Mouse (Mus musculus) cerebellum, postnatal 25 days (tissue): ENCODE results near the gene Cpne7.
"Not testable (repeated sequence)": the region's sequence is repeated elsewhere in the genome, so short reads cannot be mapped to it uniquely, and the experiment has no call there.

Experiments used
- DNase-seq, 2 experiments: peaks; one replicate each; pipeline ENCODE4 v3.0.0; 2021; ENCODE audit warnings: mixed read lengths in 2 of 2

Cpne7 gene

GRCm38 (mm10) chr8:123117127-123117731 is at the start of gene Cpne7:
Gene Cpne7, plus strand, starts transcription at chr8:123117374.
- peak; percentile 40 to 52 for DNase-seq

DNA sequence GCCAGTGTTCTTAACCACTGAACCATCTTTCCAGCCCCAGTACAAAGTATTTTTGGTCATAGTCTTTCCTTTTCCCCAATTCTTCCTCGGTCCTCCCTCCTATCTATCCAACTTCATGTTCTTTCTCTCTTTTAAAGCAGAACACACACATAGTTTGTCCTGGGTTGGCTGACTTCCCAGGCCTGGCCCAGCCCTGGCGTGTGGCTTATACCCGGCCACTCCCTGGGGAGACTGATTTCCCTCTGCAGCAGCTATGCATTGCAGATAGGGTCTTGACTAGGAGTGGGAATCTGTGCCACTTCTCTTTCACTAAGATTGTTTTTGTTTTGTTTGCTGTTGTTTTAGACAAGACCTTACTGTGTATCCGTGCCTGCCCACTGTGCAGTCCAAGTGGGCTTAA is 46.0 kb upstream of the Cpne7 start:
- peak; percentile 27 to 49 for DNase-seq

DNA sequence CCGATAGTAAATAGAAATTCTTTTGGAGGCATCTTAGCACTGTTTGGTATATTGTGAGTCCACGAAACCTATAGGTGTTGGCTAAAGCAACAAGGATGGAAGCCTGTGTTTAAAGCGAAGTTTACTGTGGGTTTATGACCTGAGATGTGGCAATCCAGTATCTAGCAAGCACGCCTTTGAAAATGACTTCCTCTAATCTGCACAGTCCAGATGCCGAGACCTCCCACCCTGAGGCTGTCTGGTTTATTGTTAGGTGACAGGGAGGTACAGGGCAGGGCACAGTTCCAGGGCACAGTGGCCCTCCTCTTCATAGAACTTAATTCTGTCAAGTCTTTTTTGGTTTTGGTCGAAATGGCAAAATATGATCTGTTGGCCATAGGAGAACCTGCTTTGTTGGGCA is 40.0 kb upstream of the Cpne7 start:
- no peak for DNase-seq

DNA sequence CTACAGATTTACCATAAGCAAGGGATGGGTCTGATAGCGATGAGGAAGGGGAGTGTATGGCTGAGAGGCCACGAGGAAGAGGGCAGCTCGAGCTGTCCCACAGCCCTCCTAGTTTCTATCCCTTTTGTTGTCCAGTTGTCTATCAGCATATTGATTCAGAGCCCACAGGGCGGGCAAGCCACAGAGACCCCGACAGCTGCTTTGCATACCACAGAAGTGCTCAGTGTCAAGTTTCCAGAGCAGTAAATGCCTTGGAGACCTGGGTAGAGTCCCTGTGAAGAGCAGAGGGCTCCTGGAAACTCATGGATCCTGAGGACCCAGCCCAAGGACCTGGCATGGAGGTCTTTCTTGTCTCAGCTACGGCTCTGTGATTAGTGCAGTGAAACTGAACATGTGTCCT is 34.2 kb upstream of the Cpne7 start:
- no peak for DNase-seq

DNA sequence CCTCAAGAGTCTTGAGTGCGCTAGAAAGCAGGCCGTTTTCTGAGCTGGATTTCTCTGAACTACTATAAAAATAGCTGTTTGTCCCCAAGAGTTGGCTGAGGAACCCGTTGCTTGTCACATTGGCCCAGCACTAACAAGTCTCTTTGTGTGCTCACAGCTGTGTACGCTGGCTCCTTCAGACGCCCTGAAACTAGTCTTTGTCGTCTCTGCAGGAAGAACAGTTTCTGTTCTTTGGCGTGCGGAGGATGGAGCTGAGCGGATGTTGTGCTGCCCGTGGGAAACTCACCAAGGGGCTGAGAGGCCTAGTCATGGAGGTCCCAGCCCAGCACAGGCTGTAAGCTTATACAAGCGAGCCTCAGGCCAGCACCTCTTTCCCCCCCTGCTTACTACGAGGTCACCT is 33.6 kb upstream of the Cpne7 start:
- DNase-seq: no peak

DNA sequence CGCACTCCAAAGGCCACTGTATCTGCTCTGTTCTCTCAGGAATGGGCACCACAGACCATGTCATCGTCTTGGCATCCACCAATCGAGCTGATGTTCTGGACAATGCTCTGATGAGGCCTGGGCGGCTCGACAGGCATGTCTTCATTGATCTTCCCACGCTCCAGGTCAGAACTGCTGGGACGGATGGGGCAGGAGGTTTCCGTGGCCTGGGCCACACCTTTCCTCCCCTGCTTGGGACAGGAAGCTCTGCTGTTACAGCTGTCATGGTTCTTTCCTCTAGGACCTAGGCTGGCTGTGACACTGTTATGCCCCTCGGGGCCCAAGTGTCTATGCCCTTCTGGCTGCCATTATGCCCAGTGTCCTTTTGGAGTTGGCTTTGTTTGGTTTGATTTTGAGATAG is 29.9 kb upstream of the Cpne7 start:
- no peak for DNase-seq

DNA sequence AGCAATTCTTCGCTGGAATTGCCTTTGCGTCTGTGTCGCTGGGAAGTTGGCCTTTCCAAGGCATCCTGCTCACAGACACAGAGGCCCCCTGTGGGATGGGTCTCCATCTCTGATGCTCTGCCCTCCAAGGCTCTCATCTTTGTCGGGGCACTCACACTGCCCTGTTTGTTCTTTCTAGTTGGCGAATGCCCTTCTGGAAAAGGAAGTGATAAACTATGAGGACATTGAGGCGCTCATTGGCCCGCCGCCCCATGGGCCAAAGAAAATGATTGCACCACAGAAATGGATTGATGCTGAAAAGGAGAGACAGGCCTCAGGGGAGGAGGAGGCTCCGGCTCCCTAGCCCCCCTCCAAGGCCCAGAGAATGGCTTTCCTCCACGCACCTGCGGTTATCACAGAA is 20.0 kb upstream of the Cpne7 start:
- DNase-seq: no peak

DNA sequence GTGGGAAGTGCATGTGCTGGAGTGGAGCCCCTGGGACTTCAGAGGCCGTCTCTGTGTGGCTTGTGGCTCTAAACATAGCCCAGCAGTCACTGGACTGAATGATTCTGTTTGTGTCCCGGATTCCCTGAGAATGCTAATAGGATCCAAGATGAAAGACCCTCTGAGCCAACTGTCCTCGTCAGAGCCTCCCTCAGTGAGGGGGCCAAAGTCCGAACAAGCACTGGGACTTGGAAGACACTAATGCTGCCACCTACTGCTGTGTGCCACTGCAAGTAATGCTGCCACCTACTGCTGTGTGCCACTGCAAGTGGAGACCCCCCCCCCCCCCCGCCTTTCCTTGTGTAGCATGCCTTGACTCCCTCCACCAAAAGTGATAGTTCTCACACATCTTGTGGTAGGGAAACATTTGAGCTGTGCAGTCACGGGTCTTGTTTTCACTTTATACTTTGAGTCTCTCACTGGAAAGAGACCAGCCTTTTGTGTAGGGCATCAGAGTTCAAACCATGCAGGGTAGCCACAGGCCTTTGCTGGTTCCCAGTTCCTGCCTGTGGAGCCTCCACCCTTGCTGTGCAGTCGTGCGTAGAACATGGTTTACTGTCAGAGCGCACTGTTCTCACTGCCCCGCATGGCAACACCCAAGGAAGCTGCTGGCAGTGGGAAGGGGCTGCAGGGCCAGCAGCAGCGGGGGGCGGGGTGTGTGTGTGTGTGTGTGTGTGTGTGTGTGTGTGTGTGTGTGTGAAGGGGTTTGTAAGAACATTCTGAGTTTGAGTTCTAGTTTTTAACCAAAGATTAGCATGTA is 19.2 kb upstream of the Cpne7 start:
- DNase-seq: peak in 1 of 2 experiments; percentile 32

GRCm38 (mm10) chr8:123100288-123100687 is 16.9 kb upstream of the Cpne7 start:
- no peak for DNase-seq

GRCm38 (mm10) chr8:123101244-123101643 is 15.9 kb upstream of the Cpne7 start:
- no peak for DNase-seq

GRCm38 (mm10) chr8:123101735-123102685 is 15.2 kb upstream of the Cpne7 start, which contains the start of gene Rpl13:
Gene Rpl13, plus strand, starts transcription at chr8:123102350.
- DNase-seq: peak; percentile 98

DNA sequence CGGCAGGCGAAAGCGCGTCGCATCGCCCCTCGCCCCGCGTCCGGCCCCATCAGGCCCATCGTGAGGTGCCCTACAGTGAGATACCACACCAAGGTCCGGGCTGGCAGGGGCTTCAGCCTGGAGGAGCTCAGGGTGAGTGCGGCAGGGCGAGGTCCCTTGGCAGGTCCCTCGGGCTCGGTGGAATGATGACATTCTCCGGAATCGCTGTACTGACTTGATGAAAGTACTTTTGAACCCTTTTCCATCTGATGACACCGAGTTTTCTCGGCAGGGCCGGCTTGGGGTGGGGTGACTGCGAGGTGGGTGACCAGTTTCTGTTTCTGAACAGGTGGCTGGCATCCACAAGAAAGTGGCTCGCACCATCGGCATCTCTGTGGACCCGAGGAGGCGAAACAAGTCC is 14.3 kb upstream of the Cpne7 start:
- not testable (repeated sequence) for DNase-seq

DNA sequence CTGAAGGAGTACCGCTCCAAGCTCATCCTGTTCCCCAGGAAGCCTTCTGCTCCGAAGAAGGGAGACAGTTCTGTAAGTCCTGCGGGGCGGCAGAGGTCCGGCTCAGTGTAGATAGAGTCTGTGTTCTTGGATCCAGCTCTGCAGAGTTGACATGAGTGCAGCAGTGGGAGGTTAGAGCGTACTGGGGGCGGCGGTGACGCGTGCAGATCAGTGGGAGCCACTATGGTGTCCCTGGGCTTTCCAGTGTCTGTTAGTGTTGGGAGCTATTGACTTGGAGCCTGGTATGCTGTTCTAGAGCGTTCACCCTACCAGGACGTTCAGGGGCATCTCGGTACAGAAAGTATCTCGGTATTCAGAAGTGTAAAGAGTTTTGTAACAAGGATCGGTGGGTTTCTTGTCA is 13.9 kb upstream of the Cpne7 start:
- DNase-seq: no peak

- no peak for DNase-seq
Measured at GRCm38 (mm10) chr8:123104046-123104767, 13.0 kb upstream of the Cpne7 start.

GRCm38 (mm10) chr8:123105553-123106326 is 11.4 kb upstream of the Cpne7 start:
- DNase-seq: no peak

- DNase-seq: peak in 1 of 2 experiments; percentile 34
Measured at GRCm38 (mm10) chr8:123106531-123106930, 10.6 kb upstream of the Cpne7 start.

GRCm38 (mm10) chr8:123108010-123108409 is 9.2 kb upstream of the Cpne7 start:
- no peak for DNase-seq

DNA sequence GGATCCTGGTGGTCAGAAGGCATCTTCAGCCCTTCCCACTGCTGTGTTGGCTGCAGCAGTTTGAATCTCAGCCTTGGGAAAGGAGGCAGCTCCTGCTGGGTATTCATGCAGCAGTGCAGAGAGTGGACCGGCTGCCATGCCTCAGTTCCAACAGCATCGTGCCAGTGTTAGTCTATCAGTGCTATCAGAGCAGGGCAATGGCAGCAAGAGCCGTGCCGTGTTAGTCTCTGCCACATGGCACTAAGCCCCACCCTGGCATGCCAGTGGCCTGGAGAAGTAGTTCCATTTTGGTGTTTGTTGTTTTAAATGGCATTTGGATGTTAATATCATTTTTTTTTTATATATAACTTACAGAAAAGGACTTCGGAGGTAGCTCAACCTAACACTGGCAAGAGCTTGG is 8.2 kb upstream of the Cpne7 start:
- DNase-seq: no peak

- peak; percentile 49 to 73 for DNase-seq
Measured at GRCm38 (mm10) chr8:123110649-123111048, 6.5 kb upstream of the Cpne7 start.

DNA sequence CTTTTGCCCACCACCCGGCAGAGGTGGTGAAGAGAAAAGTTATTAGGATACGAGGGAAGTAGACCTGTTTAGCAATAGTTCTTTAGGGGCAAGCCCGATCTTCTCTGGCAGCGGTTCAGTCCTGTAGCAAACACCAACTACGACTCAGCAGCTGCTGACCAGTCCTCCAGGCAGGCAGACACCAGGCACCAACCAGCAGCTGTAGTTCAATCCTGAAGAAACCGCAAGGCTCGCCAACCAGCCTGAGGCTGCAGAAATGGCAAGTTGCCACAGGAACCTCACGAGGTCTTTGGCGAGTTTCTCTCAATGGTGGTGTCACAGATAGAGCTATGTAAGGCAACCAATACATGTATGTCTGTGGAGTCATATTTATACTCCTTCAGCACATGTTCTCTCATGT is 4.3 kb upstream of the Cpne7 start:
- no peak for DNase-seq

- DNase-seq: no peak
Measured at GRCm38 (mm10) chr8:123113908-123114469, 3.2 kb upstream of the Cpne7 start.
